Mouse (Mus musculus): ENCODE data around the gene Smyd5. TPM values are rescaled to one million over a fixed set of nuclear protein-coding genes. Genes with fewer than 3 reads are reported as not detected.
"Not testable (repeated sequence)": the region's sequence is repeated elsewhere in the genome, so short reads cannot be mapped to it uniquely, and the experiment has no call there.

Gene Smyd5
- total RNA-seq, 2 experiments from 2014 or later = 1.5 to 14.1 TPM

DNA sequence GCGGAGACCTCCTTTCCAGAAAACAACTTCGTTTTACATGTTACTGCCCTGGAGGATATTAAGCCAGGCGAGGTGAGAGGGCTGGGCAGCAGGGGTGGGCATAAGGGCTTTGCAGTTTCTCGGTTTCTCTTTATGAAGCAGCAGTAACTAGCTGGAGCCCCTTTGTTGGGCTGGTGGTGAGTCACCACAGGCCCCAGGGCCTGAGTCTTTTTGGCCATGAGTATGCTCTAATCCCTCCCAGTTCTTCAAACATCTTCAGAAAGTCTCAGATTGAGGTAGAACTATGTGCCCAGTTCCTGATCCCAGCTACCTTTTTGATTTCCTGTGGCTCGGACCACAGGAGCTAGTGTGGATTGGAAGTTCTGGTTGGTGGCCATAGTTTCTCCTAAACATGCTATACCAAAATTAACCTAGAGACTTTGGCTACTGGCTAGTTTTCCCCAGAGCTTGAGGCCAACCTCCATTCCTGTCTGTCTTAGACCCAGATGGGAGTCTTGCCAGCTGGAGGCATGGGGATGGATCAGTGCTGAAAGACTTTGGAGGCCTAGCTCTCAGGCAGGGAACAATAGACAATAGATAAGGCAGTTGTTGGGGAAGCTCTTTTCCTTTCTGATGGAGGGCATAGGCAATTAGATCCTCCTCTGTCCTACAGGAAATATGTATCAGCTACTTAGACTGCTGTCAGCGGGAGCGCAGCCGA lies 12.6 kb downstream of the Smyd5 start:
- ATAC-seq (replicated peaks; ENCODE audit: low FRiP score, poor library complexity, severe bottlenecking) = no peak

DNA sequence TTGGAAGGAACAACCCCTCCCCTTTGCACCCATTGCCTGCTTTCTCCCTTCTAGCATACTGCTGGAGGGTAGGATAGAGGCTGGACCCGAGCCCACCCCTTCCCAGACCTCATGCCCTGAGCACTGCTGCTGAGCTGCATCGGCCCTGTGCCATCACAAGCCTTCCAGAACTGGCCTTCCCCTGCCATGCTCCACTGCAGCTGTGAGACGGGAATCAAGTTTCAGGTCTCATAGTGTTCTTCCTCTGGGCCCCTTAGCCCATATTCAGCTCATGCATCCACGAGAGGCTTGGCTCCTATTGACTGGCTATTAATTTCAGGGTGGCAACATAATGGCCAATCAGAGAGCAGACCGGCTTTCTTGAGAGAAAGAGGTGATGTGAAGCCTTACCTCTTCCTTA lies 13.5 kb downstream of the Smyd5 start:
- ATAC-seq (replicated peaks; ENCODE audit: low FRiP score, poor library complexity, severe bottlenecking) = no peak

DNA sequence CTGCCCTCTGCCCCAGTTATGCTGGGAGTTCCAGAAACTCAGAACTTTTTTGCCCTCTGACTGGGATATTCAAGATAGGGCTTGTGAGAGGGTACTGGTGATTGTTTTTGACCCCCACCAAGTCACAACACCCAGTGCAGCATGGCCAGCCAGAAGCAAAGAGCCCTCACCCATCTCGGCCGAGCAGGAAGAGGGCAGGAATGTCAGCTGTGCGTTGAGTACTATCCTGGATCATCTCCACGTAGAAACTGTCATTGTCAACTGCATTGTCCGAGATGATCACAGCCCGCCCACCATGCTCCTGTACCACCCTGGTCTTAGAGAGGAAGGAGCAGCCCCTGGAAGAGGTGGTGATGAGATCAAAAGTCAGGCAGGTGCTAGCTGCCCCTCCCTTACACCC lies 15.6 kb downstream of the Smyd5 start:
- no peak for ATAC-seq (replicated peaks; ENCODE audit: low FRiP score, poor library complexity, severe bottlenecking)

DNA sequence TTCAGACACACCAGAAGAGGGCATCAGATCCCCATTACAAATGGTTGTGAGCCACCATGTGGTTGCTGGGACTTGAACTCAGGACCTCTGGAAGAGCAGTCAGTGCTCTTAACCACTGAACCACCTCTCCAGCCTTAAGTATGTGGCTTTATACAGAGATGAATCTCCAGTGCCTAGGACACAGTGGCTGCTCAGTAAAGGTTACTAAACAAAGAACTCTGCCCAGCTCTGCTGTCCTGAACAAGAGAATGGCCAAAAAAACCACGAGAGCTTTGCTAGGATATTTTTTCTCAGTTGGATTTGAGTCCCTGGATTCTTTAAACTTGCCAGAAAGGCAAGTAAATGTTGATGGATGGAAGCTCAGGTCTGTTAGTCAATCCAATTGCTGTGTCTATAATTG lies 18.4 kb downstream of the Smyd5 start:
- ATAC-seq (replicated peaks; ENCODE audit: low FRiP score, poor library complexity, severe bottlenecking) = not testable (repeated sequence)

DNA sequence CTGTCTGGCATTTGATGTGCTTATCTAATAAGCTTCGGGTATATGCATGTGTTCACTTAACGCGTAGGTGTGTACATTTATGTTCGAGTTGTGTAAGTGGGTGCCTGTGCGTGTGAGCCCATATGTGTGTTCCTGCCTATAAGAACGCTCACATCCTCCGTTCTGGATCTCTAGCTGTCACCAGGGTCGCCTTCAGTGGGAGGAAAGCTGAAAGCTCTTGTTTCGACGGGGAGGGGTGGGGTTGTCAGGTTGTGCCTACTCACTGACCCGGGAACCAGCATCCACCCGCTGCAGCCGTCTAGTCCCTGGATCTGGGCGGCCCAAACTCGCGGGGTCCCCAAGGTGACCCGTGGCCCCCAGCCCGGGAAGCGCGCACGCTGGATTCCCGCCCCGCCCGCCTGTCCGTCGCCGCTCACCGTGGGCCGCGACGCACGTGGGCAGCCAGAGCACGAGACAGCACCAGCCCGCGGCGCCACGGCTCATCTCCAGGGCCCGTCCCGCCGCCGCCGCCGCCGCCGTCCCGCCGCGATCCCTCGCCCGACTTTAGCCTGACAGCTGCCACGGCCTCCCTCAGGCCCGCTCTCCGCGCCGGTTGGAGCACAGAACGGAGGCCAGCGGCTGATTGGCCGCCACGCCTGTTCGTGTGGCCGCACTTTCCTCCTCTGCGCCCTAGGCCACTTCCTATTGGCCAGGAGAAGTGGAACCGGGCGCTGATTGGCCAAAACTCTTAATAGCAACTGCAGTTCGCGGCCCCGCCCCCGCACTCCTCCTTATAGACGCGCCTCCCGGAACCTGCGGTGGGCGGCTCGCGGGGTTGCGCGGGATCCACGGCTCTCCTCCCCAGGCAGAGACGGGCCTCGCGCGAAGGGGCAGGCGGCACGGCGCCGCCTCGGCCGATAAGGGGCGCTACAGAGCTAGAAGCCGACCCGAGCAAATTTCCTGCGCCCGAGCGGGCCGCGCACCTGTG lies 19.2 kb downstream of the Smyd5 start, which contains the start of gene Cct7:
TSS of gene Cct7 (plus strand) at position 818 of the 967 bp plus-strand sequence.
- peak; percentile 88 for ATAC-seq (replicated peaks; ENCODE audit: low FRiP score, poor library complexity, severe bottlenecking)

DNA sequence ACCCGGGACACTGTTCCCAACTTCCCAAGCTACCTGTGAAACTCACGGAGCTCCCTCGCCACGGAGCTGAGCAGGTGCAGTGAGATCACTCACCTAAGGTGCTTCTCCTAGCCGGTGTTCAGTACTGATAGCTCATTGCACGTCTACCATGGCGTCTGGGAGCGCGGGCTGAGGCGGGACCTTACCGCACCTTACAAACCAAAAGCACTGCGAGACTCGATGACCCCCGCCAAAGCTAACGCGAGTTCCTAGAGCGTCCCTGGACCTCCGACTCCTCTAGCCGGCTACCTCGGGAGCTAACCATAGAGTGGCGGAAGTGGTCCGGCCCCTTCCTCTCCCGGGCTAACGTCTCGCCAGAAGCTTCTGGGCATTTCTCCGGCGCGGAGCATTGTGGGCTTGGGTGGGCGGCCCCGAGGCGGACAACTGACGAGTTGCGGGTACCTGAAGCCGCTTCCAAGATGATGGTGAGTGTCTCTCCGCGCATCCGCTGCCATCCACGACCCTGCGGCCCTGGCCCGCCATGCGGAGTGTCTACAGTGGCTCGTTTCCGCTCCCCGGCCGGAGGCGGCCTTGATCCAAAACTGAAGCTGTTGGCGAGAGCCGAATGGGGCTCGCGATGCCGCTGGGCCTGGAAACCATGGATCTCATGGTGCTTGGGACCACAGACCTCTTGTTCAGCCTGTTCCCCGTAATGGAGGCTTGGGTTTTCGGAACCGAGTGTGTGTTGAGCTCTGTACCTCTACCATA lies 20.0 kb downstream of the Smyd5 start, which contains the start of gene Pradc1:
TSS of gene Pradc1 (minus strand) at position 307 of the 747 bp plus-strand sequence.
- ATAC-seq (replicated peaks; ENCODE audit: low FRiP score, poor library complexity, severe bottlenecking) = peak; percentile 58

DNA sequence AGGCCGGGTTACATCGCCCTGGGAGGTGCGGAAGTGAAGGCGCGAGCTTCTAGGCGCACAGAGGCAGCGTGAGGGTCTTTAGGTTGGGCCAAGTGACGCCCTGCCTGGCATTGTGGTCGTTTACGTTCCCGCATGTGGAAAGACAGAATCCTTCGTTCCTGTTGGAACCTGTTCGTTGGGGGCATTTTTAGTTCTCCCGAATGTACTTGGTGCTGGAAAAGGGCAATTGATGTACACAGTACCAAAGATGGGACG lies 20.5 kb downstream of the Smyd5 start:
- 0 out of 2 replicates have a peak, but pooled peaks have one; percentile 4 for ATAC-seq (replicated peaks; ENCODE audit: low FRiP score, poor library complexity, severe bottlenecking)

DNA sequence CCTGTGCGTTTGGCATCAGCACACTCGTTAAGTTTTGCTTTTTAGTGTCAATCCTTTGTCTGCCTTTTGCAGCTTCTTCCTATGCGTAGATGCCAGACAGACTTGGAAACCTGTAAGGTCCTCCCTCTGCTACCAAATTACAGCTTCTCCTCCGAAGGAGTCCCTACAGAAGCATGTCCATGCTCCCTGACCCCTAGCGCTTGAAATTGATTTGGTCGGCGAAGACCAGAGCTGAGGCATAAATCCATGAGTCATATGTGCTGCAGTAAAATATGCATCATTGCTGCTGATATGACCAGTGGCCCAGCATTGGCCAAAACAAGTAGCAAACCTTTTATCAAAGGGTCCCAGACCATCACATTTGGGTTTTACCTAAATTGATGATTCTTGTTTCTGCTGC lies 21.0 kb downstream of the Smyd5 start:
- peak; percentile 47 for ATAC-seq (replicated peaks; ENCODE audit: low FRiP score, poor library complexity, severe bottlenecking)

DNA sequence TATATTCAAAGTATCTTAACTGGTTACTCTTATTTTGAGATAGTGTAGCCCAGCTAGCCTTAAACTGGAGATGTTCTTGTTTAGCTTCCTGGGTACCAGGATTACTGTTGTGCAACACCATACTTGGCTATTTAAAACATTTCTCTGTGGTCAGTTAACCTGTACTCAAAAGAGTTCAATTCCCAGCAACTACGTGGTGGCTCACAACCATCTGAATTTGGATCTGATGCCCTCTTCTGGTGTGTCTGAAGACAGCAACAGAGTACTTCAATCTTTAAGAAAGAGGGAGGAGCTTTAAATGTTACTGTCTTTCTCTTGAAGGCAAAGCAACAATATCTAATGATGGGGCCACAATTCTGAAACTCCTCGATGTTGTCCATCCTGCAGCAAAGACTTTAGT lies 27.8 kb downstream of the Smyd5 start:
- no peak for ATAC-seq (replicated peaks; ENCODE audit: low FRiP score, poor library complexity, severe bottlenecking)

DNA sequence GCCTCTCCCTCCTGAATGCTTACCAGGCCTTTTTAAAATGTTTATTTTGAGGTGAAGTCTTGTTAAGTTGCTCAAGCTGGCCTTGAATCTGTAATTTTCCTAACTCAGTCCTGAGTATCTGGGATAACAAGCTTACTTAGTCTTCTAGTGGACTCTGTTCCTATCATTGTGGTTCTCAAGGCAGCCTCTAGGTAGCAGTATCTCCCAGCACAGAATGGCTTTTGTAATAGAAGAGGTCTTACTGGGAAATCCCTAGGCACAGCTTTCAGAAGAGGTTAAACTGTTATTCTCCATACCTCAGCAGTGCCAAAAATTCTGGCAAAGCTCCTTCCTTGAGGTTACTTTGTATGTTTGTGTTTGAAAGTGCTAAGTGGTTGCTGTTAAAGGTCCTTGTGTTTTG lies 33.6 kb downstream of the Smyd5 start:
- ATAC-seq (replicated peaks; ENCODE audit: low FRiP score, poor library complexity, severe bottlenecking) = no peak

DNA sequence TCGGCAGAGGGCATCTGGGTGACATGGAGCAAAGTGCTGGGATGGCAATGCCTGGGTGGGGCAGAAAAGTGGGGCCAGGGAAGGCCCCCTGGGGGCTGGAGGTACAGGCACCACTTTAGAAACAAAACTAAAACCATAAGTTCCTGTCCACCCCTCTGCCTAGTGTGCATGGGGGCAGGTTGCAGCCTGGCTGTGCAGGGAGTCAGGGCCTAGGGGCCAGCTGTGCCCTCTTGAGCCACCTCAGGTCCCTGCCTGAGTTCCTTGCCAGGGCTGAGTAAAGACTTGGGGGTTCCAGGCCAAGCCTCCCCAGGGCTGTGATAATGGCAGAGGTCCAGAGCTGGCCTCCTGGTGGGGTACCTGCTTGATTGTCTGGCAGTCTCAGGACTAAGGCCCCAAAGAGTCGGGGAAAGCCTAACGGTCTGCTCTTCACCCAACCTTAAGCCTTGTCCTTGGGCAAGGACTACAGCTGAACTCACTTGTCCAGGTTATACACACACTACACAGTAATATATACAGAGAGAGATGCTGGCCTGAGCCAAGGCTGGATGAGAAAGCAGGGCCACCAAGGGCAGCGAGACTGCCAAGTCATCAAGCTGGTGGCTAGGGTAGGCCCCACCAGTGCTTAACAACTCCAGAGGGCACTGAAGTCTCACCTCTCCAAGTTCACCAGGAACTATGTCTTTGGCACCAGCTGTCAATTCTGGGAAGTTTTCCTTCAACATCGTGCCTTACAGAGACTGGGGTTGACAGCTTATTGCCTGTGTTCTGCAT lies 38.1 kb downstream of the Smyd5 start:
- ATAC-seq (replicated peaks; ENCODE audit: low FRiP score, poor library complexity, severe bottlenecking) = no peak

DNA sequence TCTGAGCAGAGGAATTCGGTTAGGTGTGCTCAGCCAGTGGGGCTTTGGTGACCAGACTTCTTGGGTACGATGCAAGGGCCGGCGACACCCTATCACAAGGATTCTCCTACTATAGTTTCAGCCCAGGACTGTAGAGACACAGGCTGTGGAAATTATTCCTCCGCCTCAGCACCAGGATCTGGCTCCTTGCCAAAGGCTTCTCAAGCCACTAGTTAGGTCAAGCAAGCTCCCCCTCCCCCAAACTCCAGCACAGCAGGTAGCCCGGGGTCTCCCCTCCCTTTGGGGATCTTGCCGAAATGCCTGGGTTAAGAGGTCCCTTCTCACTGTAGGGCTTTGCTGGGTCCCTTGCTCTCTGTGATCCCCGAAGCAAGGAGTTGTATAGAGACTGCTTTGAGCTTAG lies 40.2 kb downstream of the Smyd5 start:
- no peak for ATAC-seq (replicated peaks; ENCODE audit: low FRiP score, poor library complexity, severe bottlenecking)

DNA sequence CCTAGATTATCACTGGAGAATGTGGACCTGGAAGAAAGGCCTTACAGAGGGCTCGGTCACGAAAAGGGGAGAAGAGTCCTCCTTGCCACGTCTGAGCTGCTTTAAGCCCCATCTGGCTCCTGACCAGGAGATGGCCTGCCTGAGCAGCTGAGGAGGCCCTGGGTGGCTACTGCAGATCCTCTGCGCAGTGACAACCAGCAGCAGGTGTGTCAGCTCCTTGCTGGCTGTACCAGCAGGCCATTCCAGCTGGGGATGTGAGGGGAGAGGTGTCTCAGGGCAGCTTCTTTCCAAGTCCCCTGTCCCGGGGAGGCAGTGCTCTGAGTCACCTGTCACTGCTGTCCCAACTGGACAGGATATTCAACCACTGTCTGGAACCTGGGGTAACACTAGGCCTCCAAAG lies 40.8 kb downstream of the Smyd5 start:
- no peak for ATAC-seq (replicated peaks; ENCODE audit: low FRiP score, poor library complexity, severe bottlenecking)

DNA sequence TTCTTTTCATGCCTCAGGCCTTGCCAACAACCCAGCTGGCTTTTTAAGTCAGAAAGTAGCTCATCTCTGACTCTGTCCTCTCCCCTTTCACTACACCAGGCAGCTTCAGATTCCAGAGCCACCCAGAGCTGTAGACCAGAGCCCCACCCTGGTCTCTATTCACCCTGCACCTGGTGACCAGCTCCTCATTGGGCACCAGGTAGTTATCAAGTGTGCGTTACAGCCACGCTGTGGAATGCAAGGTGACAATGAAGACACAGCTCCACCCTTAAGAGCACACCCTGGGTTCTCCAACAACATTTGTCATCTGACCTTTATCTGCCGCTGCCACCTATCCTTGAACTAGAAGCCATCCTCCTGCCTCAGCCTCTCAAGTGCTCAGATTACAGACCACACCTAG lies 43.8 kb downstream of the Smyd5 start:
- no peak for ATAC-seq (replicated peaks; ENCODE audit: low FRiP score, poor library complexity, severe bottlenecking)

DNA sequence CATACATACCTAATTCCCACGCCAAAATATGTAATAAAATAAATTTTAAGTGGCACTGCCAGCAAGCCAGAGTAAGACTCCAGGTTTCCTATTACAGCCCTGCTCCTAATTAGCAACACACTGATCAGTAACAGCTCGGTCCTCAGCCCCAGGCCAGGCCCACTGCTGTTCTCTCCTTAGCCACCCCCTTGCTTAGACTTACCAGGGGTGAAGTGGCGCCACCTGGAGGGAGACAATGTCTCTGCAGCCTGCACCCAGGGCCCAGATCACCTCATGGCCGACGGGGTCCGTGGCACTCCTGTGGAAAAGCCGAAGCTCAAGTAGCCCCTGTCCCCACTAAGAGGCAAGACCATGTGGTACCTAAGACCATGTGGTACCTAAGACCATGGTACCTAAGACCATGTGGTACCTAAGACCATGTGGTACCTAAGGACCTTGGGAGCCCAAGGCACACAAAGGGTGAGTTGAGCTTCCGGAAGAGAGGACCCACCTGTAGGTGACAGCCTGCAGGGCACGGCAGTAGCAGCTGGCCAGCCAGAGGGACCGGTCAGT lies 45.7 kb downstream of the Smyd5 start:
- ATAC-seq (replicated peaks; ENCODE audit: low FRiP score, poor library complexity, severe bottlenecking) = peak; percentile 69

DNA sequence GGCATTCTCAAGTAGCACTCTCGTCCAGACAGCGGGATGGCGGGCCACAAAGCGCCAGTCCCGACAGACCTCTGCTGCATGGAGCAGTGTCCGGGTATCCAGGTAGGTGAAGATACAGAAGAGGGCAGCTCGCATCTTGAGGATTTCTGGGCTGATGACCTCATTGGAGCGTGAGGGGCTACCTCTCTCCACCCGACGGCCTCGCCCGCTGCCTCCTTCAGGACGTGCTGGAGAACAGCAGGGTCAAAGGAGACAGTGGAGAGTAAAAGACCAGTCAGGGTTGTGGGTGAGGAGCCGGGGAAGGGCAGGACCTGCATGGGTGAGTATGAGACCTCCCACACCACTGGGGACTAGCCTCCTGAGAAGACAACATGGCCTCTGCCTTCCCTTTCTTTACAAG lies 46.6 kb downstream of the Smyd5 start:
- ATAC-seq (replicated peaks; ENCODE audit: low FRiP score, poor library complexity, severe bottlenecking) = 0 out of 2 replicates have a peak, but pooled peaks have one; percentile 16

DNA sequence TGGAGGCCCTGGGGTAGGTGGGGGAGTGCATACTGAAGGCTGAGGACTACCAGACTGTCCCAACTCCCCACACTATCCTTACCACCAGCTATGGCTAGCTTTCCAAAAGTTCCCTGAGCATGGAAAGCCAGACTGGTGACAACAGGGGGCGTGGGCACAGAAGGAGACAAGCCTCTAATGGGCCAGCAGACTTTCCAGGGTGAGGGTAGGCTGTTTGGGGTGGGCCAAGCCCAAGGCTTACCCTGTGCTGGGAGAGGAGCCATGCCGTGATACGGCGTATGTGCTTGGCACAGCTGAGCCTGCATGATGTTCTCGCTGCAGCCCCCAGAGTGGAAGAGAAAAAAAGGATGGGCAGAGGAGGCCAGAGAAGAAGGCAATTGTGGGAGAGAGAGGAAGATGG lies 48.2 kb downstream of the Smyd5 start:
- no peak for ATAC-seq (replicated peaks; ENCODE audit: low FRiP score, poor library complexity, severe bottlenecking)

DNA sequence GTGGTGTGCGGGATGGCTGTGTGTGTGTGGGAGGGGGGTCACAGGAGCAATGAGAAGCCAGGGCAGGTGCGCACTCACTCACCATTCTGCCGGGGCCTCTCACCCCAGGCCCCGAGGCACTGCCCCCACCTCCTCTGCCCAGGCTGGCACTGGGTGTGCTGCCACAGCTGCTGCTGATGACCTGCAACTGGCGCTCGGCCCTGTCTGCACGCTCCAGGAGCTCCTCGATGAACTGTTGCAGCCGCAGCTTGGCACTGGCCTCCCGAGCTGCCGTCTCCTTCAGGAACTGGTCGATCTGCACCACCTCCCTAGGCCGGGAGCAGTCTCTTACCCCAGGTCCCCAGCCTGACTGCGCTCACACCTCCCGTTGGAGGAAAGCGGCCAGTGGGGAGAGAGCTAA lies 48.9 kb downstream of the Smyd5 start:
- ATAC-seq (replicated peaks; ENCODE audit: low FRiP score, poor library complexity, severe bottlenecking) = no peak

Measured in erythroblast, adult 5-6 weeks (primary cell).